Mouse (Mus musculus) layer of hippocampus, adult 18-20 months (tissue): ENCODE measurements around the gene Podxl2. TPM values are rescaled to one million over a fixed set of nuclear protein-coding genes. Genes with fewer than 3 reads are reported as not detected.
A peak's percentile ranks its signal among the peaks of the same experiment; 100 is the strongest.

ENCODE experiments used
- DNase-seq, 2 experiments: peaks; one replicate each; pipeline ENCODE4 v3.0.0; 2022; ENCODE audit warnings: low spot score in 2 of 2
- total RNA-seq, 2 experiments: library from RNA; stranded (reverse); gene quantifications; 2 replicates each; pipeline ENCODE4 v1.2.3; 2021

Gene Podxl2
- total RNA-seq, 2 experiments from 2014 or later: 172 to 184 TPM

- DNase-seq: no peak
Measured at GRCm38 (mm10) chr6:88889410-88890042, 14.7 kb upstream of the Podxl2 start.

GRCm38 (mm10) chr6:88886417-88886967 is 11.6 kb upstream of the Podxl2 start:
- no peak for DNase-seq

- DNase-seq: no peak
Measured at GRCm38 (mm10) chr6:88885644-88886416, 11.0 kb upstream of the Podxl2 start.

- no peak for DNase-seq
Measured at GRCm38 (mm10) chr6:88884690-88885089, 9.8 kb upstream of the Podxl2 start.

GRCm38 (mm10) chr6:88884195-88884594 is 9.4 kb upstream of the Podxl2 start:
- no peak for DNase-seq

GRCm38 (mm10) chr6:88881334-88881733 is 6.5 kb upstream of the Podxl2 start:
- no peak for DNase-seq

- DNase-seq: no peak
Measured at GRCm38 (mm10) chr6:88879471-88879870, 4.6 kb upstream of the Podxl2 start.

GRCm38 (mm10) chr6:88873965-88874867 is 628 bp downstream of the Podxl2 start:
- DNase-seq: peak in 1 of 2 experiments; percentile 55

GRCm38 (mm10) chr6:88872811-88873210 is 2.0 kb downstream of the Podxl2 start:
- DNase-seq: no peak

- peak; percentile 68 to 77 for DNase-seq
Measured at GRCm38 (mm10) chr6:88871546-88871945, 3.3 kb downstream of the Podxl2 start.

GRCm38 (mm10) chr6:88870594-88870993 is 4.2 kb downstream of the Podxl2 start:
- peak in 1 of 2 experiments; percentile 27 for DNase-seq

- peak; percentile 30 to 56 for DNase-seq
Measured at GRCm38 (mm10) chr6:88869459-88869858, 5.4 kb downstream of the Podxl2 start.

- no peak for DNase-seq
Measured at GRCm38 (mm10) chr6:88865704-88866103, 9.1 kb downstream of the Podxl2 start.

- peak in 1 of 2 experiments; percentile 63 for DNase-seq
Measured at GRCm38 (mm10) chr6:88860914-88861313, 13.9 kb downstream of the Podxl2 start.

GRCm38 (mm10) chr6:88858341-88858740 is 16.5 kb downstream of the Podxl2 start:
- no peak for DNase-seq

GRCm38 (mm10) chr6:88857830-88858229 is 17.0 kb downstream of the Podxl2 start:
- DNase-seq: no peak

- peak in 1 of 2 experiments; percentile 51 for DNase-seq
Measured at GRCm38 (mm10) chr6:88857249-88857648, 17.6 kb downstream of the Podxl2 start.

- DNase-seq: peak in 1 of 2 experiments; percentile 82
Measured at GRCm38 (mm10) chr6:88855636-88856035, 19.2 kb downstream of the Podxl2 start.

- no peak for DNase-seq
Measured at GRCm38 (mm10) chr6:88854509-88854908, 20.3 kb downstream of the Podxl2 start.

- no peak for DNase-seq
Measured at GRCm38 (mm10) chr6:88850034-88850433, 24.8 kb downstream of the Podxl2 start.

- no peak for DNase-seq
Measured at GRCm38 (mm10) chr6:88849270-88849669, 25.6 kb downstream of the Podxl2 start.
